Mouse (Mus musculus) liver, embryonic 13.5 days (tissue): ENCODE measurements around the gene Spon1. TPM values are rescaled to one million over a fixed set of nuclear protein-coding genes. Genes with fewer than 3 reads are reported as not detected.

Experiments
- ATAC-seq: fragments of 200-750 bp; cut with Nextera tagmentation; 2 replicates; pipeline ENCODE4 v1.8.0; 2017; ENCODE audit warnings: low read depth, mild to moderate bottlenecking, moderate number of reproducible peaks, moderate library complexity
- DNase-seq: peaks from one replicate; pipeline ENCODE4 v3.0.0; 2022
- H3K27ac ChIP-seq: fragments of 300-500 bp; sonication (generic); 2 replicates; pipeline ENCODE4 v1.5.1; 2015; ENCODE audit warnings: moderate library complexity, mild to moderate bottlenecking, inconsistent platforms
- H3K27me3 ChIP-seq: fragments of 300-500 bp; sonication (generic); 2 replicates; pipeline ENCODE4 v1.6.1; 2015; ENCODE audit warnings: mild to moderate bottlenecking, inconsistent platforms
- H3K36me3 ChIP-seq: fragments of 300-500 bp; sonication (generic); 2 replicates; pipeline ENCODE4 v1.6.1; 2015; ENCODE audit warnings: mild to moderate bottlenecking, inconsistent platforms
- H3K4me1 ChIP-seq: fragments of 300-500 bp; sonication (generic); replicated peaks from 2 replicates; pipeline ENCODE4 v1.6.1; 2015; ENCODE audit warnings: inconsistent platforms
- H3K4me2 ChIP-seq: fragments of 300-500 bp; sonication (generic); 2 replicates; pipeline ENCODE4 v1.6.1; 2015; ENCODE audit warnings: inconsistent platforms, mild to moderate bottlenecking, moderate library complexity
- H3K4me3 ChIP-seq: fragments of 300-500 bp; sonication (generic); replicated peaks from 2 replicates; pipeline ENCODE4 v1.5.1; 2015; ENCODE audit warnings: mild to moderate bottlenecking, inconsistent platforms
- H3K9ac ChIP-seq: fragments of 300-500 bp; sonication (generic); 2 replicates; pipeline ENCODE4 v1.6.1; 2015; ENCODE audit warnings: mild to moderate bottlenecking, inconsistent platforms
- H3K9me3 ChIP-seq: fragments of 300-500 bp; sonication (generic); replicated peaks from 2 replicates; pipeline ENCODE4 v1.6.1; 2016; ENCODE audit warnings: inconsistent platforms
- WGBS: fragments of 180-500 bp; shearing (Covaris S2); methylation state at CpG from one replicate; pipeline ENCODE4 v1.1.7; 2015; ENCODE audit not compliant: insufficient replicate concordance; 5-methylcytosine and 5-hydroxymethylcytosine counted together
- polyA plus RNA-seq: library from polyadenylated mRNA; unstranded; fragments of >200 nt; fragmentation: Nextera tagmentation; extraction: Ambion mirVana; gene quantifications from 2 replicates; pipeline ENCODE4 v1.2.1, GENCODE M21; 2015

Gene Spon1
- polyA plus RNA-seq, 1 experiment from 2014 or later, result 0.95 TPM

GRCm38 (mm10) chr7:114042973-114043928 lies 277.5 kb downstream of the Spon1 start:
- H3K4me2 ChIP-seq, result peak overlapping the region; percentile 14; the same call in 1 of the 2 replicates
- ATAC-seq, result peak; percentile 23; the same call in 1 of the 2 replicates
- 50% methylated on average over 26 of the region's 26 CpGs for WGBS

GRCm38 (mm10) chr7:114043929-114044549 lies 278.2 kb downstream of the Spon1 start:
- H3K4me3 ChIP-seq, result no peak overlapping the region
- 10% methylated on average over 6 of the region's 6 CpGs for WGBS
- H3K27me3 ChIP-seq, result no peaks in the 10 kb centered on the region
- H3K9me3 ChIP-seq, result no peaks in the 10 kb centered on the region
- ATAC-seq (peak; percentile 51; the same call in 1 of the 2 replicates), DNase-seq (no peak)
- H3K36me3 ChIP-seq, result 0 out of 2 replicates have a peak, but pooled peaks cover 3% of the 10 kb centered on the region
- peak overlapping the region; percentile 14; the same call in 1 of the 2 replicates for H3K4me2 ChIP-seq
- no peak overlapping the region for H3K27ac ChIP-seq
- H3K9ac ChIP-seq, result no peak overlapping the region
- H3K4me1 ChIP-seq, result peaks cover 19% of the 10 kb centered on the region

More at GRCm38 (mm10) chr7:114042973-114043928, 277.5 kb downstream of the Spon1 start:
- peaks cover 19% of the 10 kb centered on the region for H3K4me1 ChIP-seq
- no peaks in the 10 kb centered on the region for H3K27me3 ChIP-seq
- no peak for DNase-seq
- H3K27ac ChIP-seq, result no peak overlapping the region
- 0 out of 2 replicates have a peak, but pooled peaks cover 3% of the 10 kb centered on the region for H3K36me3 ChIP-seq
- H3K4me3 ChIP-seq, result no peak overlapping the region
- H3K9ac ChIP-seq, result no peak overlapping the region
- H3K9me3 ChIP-seq, result no peaks in the 10 kb centered on the region

- H3K4me1 ChIP-seq, result peaks cover 19% of the 10 kb centered on the region
- DNase-seq (no peak), ATAC-seq (no peak)
- H3K36me3 ChIP-seq, result 0 out of 2 replicates have a peak, but pooled peaks cover 3% of the 10 kb centered on the region
- H3K27ac ChIP-seq, result no peak overlapping the region
- no peak overlapping the region for H3K9ac ChIP-seq
- H3K4me3 ChIP-seq, result no peak overlapping the region
- no peaks in the 10 kb centered on the region for H3K27me3 ChIP-seq
- H3K9me3 ChIP-seq, result no peaks in the 10 kb centered on the region
- WGBS, result 51% methylated on average over 2 of the region's 2 CpGs
- no peak overlapping the region for H3K4me2 ChIP-seq
Observed at GRCm38 (mm10) chr7:114045814-114046213, 280.0 kb downstream of the Spon1 start.

- no peaks in the 10 kb centered on the region for H3K4me1 ChIP-seq
- ATAC-seq, result no peak
- 0 out of 2 replicates have a peak, but pooled peaks cover 2% of the 10 kb centered on the region for H3K36me3 ChIP-seq
- H3K27ac ChIP-seq, result no peak overlapping the region
- DNase-seq, result no peak
- 39% methylated on average over 4 of the region's 4 CpGs for WGBS
- H3K9me3 ChIP-seq, result no peaks in the 10 kb centered on the region
- no peaks in the 10 kb centered on the region for H3K27me3 ChIP-seq
- H3K9ac ChIP-seq, result no peak overlapping the region
- no peak overlapping the region for H3K4me2 ChIP-seq
- H3K4me3 ChIP-seq, result no peak overlapping the region
Observed at GRCm38 (mm10) chr7:114053720-114054119, 287.9 kb downstream of the Spon1 start.

- no peak overlapping the region for H3K4me3 ChIP-seq
- no peaks in the 10 kb centered on the region for H3K9me3 ChIP-seq
- no peaks in the 10 kb centered on the region for H3K4me1 ChIP-seq
- ATAC-seq (no peak), DNase-seq (no peak)
- no peak overlapping the region for H3K4me2 ChIP-seq
- no peak overlapping the region for H3K9ac ChIP-seq
- WGBS, result 85% methylated on average over 16 of the region's 16 CpGs
- H3K27me3 ChIP-seq, result no peaks in the 10 kb centered on the region
- no peak overlapping the region for H3K27ac ChIP-seq
- H3K36me3 ChIP-seq, result 0 out of 2 replicates have a peak, but pooled peaks cover 2% of the 10 kb centered on the region
Observed at GRCm38 (mm10) chr7:114058166-114058565, 292.4 kb downstream of the Spon1 start.

GRCm38 (mm10) chr7:114058927-114059441 lies 293.2 kb downstream of the Spon1 start:
- 0 out of 2 replicates have a peak, but pooled peaks cover 2% of the 10 kb centered on the region for H3K36me3 ChIP-seq
- 74% methylated on average over 6 of the region's 6 CpGs for WGBS
- H3K4me3 ChIP-seq, result no peak overlapping the region
- no peak for ATAC-seq
- H3K27ac ChIP-seq, result no peak overlapping the region
- no peaks in the 10 kb centered on the region for H3K4me1 ChIP-seq
- H3K9me3 ChIP-seq, result no peaks in the 10 kb centered on the region
- no peak overlapping the region for H3K9ac ChIP-seq
- no peak overlapping the region for H3K4me2 ChIP-seq
- DNase-seq, result no peak
- H3K27me3 ChIP-seq, result no peaks in the 10 kb centered on the region

- Histone ChIP-seq H3K9ac (no peak overlapping the region), H3K27ac (no peak overlapping the region), H3K9me3 (no peaks in the 10 kb centered on the region), H3K4me1 (no peaks in the 10 kb centered on the region; the same call in 1 of the 2 replicates), H3K4me3 (no peak overlapping the region), H3K36me3 (no peaks in the 10 kb centered on the region), H3K27me3 (no peaks in the 10 kb centered on the region), H3K4me2 (no peak overlapping the region)
- ATAC-seq, result no peak
- 82% methylated on average over 6 of the region's 6 CpGs for WGBS
- no peak for DNase-seq
Observed at GRCm38 (mm10) chr7:114060445-114060844, 294.6 kb downstream of the Spon1 start.

GRCm38 (mm10) chr7:114062451-114062850 lies 296.7 kb downstream of the Spon1 start:
- Histone ChIP-seq H3K9ac (no peak overlapping the region), H3K9me3 (no peaks in the 10 kb centered on the region), H3K4me3 (no peak overlapping the region), H3K27ac (no peak overlapping the region), H3K36me3 (no peaks in the 10 kb centered on the region), H3K4me2 (no peak overlapping the region), H3K4me1 (peaks cover 11% of the 10 kb centered on the region), H3K27me3 (no peaks in the 10 kb centered on the region)
- 43% methylated on average over 1 of the region's 1 CpGs for WGBS
- DNase-seq (no peak), ATAC-seq (no peak)

- Histone ChIP-seq H3K27me3 (no peaks in the 10 kb centered on the region), H3K4me2 (no peak overlapping the region), H3K27ac (no peak overlapping the region), H3K9ac (no peak overlapping the region), H3K4me3 (no peak overlapping the region), H3K9me3 (no peaks in the 10 kb centered on the region), H3K36me3 (no peaks in the 10 kb centered on the region; the same call in 1 of the 2 replicates), H3K4me1 (peaks cover 11% of the 10 kb centered on the region)
- WGBS, result 69% methylated on average over 8 of the region's 8 CpGs
- ATAC-seq (no peak), DNase-seq (no peak)
Observed at GRCm38 (mm10) chr7:114063534-114063933, 297.7 kb downstream of the Spon1 start.

GRCm38 (mm10) chr7:114063966-114064365 lies 298.2 kb downstream of the Spon1 start:
- no peaks in the 10 kb centered on the region; the same call in 1 of the 2 replicates for H3K36me3 ChIP-seq
- H3K27ac ChIP-seq, result no peak overlapping the region
- DNase-seq, result no peak
- no peak overlapping the region for H3K4me2 ChIP-seq
- peaks cover 11% of the 10 kb centered on the region for H3K4me1 ChIP-seq
- no peak for ATAC-seq
- no peak overlapping the region for H3K4me3 ChIP-seq
- no peaks in the 10 kb centered on the region for H3K27me3 ChIP-seq
- no peak overlapping the region for H3K9ac ChIP-seq
- no peaks in the 10 kb centered on the region for H3K9me3 ChIP-seq
- WGBS, result 76% methylated on average over 6 of the region's 6 CpGs
